Mouse (Mus musculus) CD4-positive, CD25-positive, alpha-beta regulatory T cell, adult 2 months (primary cell): ENCODE data around the gene Slc41a1.

Source experiments
- DNase-seq: peaks from one replicate; pipeline ENCODE4 v3.0.0-alpha.2; 2012; ENCODE audit warnings: low read depth, low spot score

Slc41a1 gene

DNA sequence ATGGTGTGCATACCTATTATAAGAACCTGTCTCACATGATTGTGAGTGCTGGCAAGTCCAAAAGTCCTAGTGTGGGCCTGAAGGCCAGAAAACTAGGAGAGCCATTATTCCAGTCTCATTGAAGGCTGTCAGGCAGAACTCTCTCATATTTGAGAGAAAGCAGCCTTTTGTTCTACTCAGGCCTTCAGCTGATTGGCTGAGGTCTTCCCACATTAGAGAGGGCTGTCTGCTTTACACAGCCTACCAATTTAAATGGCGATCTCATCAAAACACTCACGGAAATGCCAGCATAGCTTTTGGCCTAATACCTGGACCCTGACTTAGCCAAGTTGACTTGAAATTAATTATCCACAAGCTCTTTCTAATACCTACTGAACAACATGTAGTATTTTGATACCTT, 58.9 kb downstream of the Slc41a1 start:
- DNase-seq: no peak

DNA sequence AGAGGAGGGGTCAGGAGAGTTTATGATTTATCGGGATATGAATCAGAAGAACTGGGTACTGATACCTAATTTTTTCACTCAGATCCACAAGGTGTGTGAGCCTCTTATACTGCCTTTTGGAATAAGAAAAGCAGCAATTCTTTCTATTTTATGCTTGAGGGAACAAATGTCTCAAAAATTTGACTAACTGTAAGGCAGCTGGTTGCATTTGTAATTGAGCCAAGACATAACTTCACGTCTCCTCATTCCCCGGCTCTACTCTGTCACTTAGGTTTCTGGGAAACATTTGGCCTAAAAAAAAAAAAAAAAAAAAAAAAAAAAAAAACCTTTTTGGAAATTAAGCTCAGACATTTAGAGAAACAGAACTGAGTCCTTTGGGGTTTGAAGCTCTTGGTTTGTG, 59.3 kb downstream of the Slc41a1 start:
- no peak for DNase-seq

DNA sequence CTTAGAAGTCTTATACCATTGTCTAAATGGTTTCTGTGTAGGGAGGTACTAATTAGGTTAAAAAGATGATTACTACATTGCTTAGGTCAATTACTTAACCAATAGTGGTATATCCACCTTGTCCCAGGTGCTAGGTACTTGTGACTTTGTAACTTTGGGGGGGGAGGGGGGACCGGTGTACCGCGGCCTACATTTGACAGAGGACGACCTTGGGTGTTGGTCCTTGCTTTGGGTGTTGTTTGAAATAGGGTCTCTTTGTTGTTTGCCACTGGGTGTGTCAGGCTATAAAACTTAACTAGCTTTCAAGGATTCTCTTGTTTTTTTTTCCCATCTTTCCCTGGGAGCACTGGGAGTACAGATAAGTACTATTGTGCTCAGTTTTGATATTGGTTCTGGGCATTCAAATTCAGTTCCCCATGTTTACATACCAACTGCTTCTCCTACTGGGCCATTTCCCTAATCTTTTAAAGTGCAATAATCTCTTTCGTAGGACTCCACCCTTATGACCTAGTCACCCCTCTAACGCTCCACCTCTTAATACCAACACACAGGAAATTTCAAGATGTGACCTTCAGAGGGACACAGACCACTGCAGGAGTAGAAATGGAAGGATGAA, 62.9 kb downstream of the Slc41a1 start:
- DNase-seq: no peak

DNA sequence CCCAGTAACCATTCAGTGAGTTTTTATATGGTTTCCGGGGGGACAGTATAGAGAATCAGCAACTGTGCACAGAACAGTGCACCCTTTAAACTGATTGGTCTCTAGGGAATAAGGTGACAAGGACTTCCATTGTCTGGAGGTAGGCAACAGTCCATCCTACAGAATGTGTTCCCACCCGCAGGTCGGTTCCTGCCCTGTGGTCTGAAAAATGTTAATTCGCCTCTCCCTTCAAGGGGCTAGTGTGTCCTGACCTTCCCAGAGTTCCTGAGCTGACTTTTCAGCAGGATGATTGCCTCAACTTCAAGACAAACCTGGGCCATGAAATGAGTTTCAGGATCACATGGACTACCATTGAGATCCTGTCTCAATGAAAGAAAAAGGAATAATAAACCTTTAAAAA, 64.1 kb downstream of the Slc41a1 start:
- DNase-seq: no peak
